Mouse (Mus musculus): ENCODE data around the gene Dolpp1.

Gene Dolpp1

GRCm38 (mm10) chr2:30377721-30378120, 14.3 kb upstream of the Dolpp1 start:
- DNase-seq (ENCODE audit: low spot score in 2 of 2), result no peak

- DNase-seq (ENCODE audit: low spot score in 2 of 2), result no peak
Measured at GRCm38 (mm10) chr2:30379307-30379706, 12.7 kb upstream of the Dolpp1 start.

- DNase-seq (ENCODE audit: low spot score in 2 of 2), result no peak
Measured at GRCm38 (mm10) chr2:30380564-30381376, 11.3 kb upstream of the Dolpp1 start.

- no peak for DNase-seq (ENCODE audit: low spot score in 2 of 2)
Measured at GRCm38 (mm10) chr2:30381377-30381725, 10.7 kb upstream of the Dolpp1 start.

DNA sequence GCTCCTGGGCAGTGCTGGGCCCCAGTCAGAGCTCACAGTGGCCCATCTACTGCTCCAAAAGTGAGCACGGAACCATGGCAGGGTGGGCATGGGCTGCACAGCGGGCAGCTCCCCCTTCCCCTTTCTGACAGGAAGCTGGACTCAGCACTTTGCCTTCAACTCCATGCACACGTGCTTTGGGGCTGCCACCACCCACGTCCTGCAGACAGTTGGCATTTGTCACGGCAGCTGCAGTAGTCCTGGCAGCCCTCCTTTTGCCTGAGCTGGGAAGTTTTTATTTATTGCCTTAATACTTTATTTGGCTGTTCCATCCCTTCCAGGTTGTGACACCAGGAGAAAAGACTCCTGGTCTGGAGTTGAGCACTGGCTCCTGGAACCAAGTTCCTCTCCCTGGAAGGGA, 7.2 kb upstream of the Dolpp1 start:
- DNase-seq (ENCODE audit: low spot score in 2 of 2), result no peak

DNA sequence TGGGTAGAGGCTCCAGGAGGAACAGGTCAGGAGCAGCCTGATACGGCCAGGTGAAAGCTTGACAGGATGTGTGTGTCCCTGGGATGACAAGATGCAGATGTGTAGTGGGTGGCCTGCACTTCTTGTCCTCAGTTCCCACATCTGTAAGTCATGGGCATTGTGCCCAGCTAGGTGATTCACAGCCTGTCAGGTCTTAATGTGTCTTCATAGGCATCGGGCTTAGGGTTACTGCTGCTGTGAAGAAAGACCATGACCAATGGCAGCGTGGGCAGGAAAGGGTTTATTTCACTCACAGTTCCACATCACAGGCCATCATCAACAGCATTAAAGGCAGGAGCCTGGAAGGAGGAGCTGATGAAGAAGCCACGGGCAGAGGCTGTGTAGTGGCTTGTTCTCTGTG, 6.5 kb upstream of the Dolpp1 start:
- no peak for DNase-seq (ENCODE audit: low spot score in 2 of 2)

- no peak for DNase-seq (ENCODE audit: low spot score in 2 of 2)
Measured at GRCm38 (mm10) chr2:30386913-30387312, 5.1 kb upstream of the Dolpp1 start.

DNA sequence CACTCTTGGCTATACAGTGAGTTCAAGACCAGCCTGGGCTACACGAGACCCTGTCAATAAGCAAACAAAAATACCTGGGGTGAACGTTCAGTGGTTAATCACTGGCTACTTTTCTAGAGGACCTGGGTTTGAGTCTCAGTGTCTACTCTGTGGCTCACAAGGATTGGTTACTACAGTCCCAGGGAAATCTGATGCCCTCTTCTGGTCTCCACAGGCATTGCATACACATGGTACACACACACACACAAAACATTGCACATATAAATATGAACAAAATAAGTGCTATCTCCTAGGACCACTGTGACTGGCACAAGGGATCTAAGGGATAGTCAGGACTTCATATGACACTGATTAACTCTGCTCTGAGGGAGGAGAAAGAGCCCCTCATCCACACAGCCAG, 3.1 kb upstream of the Dolpp1 start:
- no peak for DNase-seq (ENCODE audit: low spot score in 2 of 2)

DNA sequence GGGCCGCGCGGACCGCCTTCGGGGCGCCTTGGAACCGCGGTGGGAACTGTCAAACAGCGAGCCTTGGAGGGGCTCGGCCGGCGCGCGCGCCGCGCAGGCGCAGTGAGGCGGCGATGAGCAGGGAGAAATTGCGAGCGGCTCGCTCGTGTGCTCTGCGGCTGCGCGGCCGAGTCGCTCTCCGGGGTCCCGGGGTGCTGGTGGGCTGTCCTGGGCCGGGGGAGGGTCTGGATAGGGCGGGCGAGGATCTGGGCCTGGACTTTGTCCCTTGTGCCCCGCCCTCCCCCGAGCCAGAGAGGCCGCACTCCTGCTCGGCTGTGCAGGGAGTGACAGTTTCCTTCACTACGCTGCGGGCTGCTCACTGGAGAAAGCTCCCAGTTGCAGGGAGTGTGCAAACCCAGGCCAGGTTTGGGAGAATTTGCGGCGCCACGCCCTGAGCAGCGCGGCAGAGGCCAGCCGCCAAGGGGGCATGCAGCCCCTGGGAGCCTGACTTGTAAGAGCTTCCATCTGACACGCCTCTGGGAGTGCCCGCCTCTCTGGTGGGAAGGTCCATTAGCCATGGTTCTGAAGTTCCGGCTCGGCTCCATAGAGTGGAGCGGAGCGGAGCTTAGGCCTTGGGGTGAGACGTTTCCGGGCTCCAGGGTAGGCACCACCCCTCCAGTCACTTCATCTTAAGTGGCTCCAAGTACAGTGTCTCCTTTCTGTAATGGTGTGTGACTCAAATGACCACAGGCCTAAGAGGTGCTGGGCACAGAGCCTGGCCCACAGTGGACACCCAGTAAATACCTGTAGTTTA, 719 bp downstream of the Dolpp1 start:
- peak; percentile 79 to 82 for DNase-seq (ENCODE audit: low spot score in 2 of 2)

- no peak for DNase-seq (ENCODE audit: low spot score in 2 of 2)
Measured at GRCm38 (mm10) chr2:30393370-30393656, 1.3 kb downstream of the Dolpp1 start.

GRCm38 (mm10) chr2:30395757-30396156, 3.7 kb downstream of the Dolpp1 start:
- no peak for DNase-seq (ENCODE audit: low spot score in 2 of 2)

GRCm38 (mm10) chr2:30396246-30396645, 4.2 kb downstream of the Dolpp1 start:
- DNase-seq (ENCODE audit: low spot score in 2 of 2), result no peak

DNA sequence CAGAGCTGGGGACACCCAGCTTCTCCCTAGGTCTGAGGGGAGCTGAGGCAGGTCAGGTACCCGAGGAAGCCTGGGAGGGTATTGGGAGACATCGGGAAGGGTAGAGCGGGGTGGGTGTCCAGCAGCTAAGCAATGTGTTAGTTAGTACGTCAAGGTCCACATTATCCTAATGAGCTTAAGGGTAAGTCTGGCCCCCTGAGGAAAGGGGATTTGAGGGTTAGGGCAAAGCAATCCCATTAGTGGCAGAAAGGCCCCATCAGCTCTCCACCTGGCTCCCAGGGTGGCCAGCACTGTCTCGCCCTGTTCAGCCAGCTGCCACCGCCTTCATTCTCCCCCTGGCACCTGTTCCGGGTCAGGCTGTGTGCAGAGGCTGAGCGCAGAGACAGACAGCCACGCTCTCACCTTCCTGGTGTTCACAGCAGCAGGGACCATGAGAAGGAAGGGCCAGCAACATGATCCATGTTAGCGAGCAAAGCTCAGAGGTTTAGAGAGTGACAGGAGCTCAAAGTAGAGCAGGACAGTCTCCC, 6.0 kb downstream of the Dolpp1 start:
- DNase-seq (ENCODE audit: low spot score in 2 of 2), result no peak

GRCm38 (mm10) chr2:30399191-30400171, 7.4 kb downstream of the Dolpp1 start:
- no peak for DNase-seq (ENCODE audit: low spot score in 2 of 2)

GRCm38 (mm10) chr2:30401581-30401980, 9.5 kb downstream of the Dolpp1 start:
- no peak for DNase-seq (ENCODE audit: low spot score in 2 of 2)

- DNase-seq (ENCODE audit: low spot score in 2 of 2), result no peak
Measured at GRCm38 (mm10) chr2:30402351-30402826, 10.3 kb downstream of the Dolpp1 start.

GRCm38 (mm10) chr2:30402843-30403242, 10.8 kb downstream of the Dolpp1 start:
- DNase-seq (ENCODE audit: low spot score in 2 of 2), result no peak

GRCm38 (mm10) chr2:30403870-30404269, 11.8 kb downstream of the Dolpp1 start:
- no peak for DNase-seq (ENCODE audit: low spot score in 2 of 2)

DNA sequence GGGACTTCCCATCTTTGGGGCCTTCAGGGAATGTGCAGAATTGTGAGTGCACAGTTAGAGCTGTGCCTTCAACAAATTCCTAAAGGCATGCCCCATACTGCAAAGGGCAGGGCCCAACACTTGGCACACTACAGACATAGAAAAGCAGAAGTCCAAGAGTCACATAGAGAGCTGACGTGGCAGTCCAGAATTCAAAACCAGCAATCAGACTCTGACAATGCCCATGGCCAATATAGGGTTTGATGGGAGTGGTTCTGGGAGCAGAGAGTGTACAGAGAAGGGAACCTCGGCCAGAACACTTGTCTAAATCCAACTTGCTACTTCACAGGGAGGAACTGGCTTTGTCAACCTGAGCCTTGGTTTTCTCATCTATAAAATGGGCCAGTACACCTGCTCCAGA, 15.2 kb downstream of the Dolpp1 start:
- no peak for DNase-seq (ENCODE audit: low spot score in 2 of 2)

GRCm38 (mm10) chr2:30407778-30408177, 15.7 kb downstream of the Dolpp1 start:
- DNase-seq (ENCODE audit: low spot score in 2 of 2), result no peak

DNA sequence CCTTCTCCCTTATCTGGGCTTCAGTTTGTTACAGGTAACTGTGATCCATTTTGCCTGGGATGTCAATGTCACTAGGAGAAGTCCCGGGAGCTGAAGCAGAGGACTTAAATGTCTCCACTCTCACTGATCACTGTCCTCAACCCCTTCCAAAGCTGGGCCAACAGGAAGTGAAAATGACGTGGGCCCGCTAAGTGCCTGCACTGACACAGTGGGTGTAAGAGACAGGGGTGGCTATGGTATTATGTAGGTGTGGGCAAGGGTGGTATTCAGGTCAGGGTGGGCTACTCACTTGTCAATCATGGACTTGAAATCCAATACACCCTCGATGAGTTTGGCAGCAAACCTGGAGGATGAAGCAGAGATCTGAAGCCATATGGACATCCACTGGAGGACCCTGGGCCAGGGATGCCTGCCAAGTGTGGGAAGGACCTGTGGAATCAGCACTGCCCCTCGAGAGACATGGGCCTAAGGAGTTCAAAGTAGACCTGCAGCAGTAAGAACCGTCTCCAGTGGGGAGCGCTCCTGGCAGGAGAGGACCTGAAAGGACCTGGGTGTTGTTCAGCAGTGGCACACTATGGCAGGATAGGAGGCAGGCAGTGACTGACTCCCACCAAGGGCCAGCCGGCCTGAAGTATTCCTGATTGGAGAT, 16.5 kb downstream of the Dolpp1 start:
- DNase-seq (ENCODE audit: low spot score in 2 of 2), result no peak
